Mouse (Mus musculus): Measurements from ENCODE around the gene Nnmt. TPM values are rescaled to one million over a fixed set of nuclear protein-coding genes. Genes with fewer than 3 reads are reported as not detected.

Nnmt gene
- polyA plus RNA-seq, 1 experiment, result 5.1 TPM

GRCm38 (mm10) chr9:48647648-48648284, 42.8 kb upstream of the Nnmt start:
- TF ChIP-seq POLR2A (IDR thresholded peaks at IDR 0.05; ENCODE audit: borderline replicate concordance, extremely low read depth, low read depth, low read length) (no peak), CTCF (IDR thresholded peaks at IDR 0.05; ENCODE audit: insufficient read depth, low read length) (no peak)
- peaks cover 18% of the 10 kb centered on the region for H3K4me1 ChIP-seq (ENCODE audit: control insufficient read depth, insufficient read depth, low read length)
- WGBS, result 65% methylated on average over 10 of the region's 10 CpGs
- peak overlapping the region; percentile 18 for H3K4me3 ChIP-seq (replicated peaks; ENCODE audit: extremely low read depth, low read depth, low read length)
- DNase-seq, result peak; percentile 25

GRCm38 (mm10) chr9:48646781-48647647, 42.1 kb upstream of the Nnmt start:
- H3K4me1 ChIP-seq (ENCODE audit: control insufficient read depth, insufficient read depth, low read length), result peaks cover 18% of the 10 kb centered on the region
- 59% methylated on average over 16 of the region's 16 CpGs for WGBS
- H3K4me3 ChIP-seq (replicated peaks; ENCODE audit: extremely low read depth, low read depth, low read length), result peak overlapping the region; percentile 6
- peak; percentile 17 for DNase-seq
- TF ChIP-seq CTCF (IDR thresholded peaks at IDR 0.05; ENCODE audit: insufficient read depth, low read length) (no peak), POLR2A (IDR thresholded peaks at IDR 0.05; ENCODE audit: borderline replicate concordance, extremely low read depth, low read depth, low read length) (no peak)

- TF ChIP-seq POLR2A (IDR thresholded peaks at IDR 0.05; ENCODE audit: borderline replicate concordance, extremely low read depth, low read depth, low read length) (no peak), CTCF (IDR thresholded peaks at IDR 0.05; ENCODE audit: insufficient read depth, low read length) (peak; percentile 85)
- peaks cover 18% of the 10 kb centered on the region for H3K4me1 ChIP-seq (ENCODE audit: control insufficient read depth, insufficient read depth, low read length)
- no peak overlapping the region for H3K4me3 ChIP-seq (replicated peaks; ENCODE audit: extremely low read depth, low read depth, low read length)
- 19% methylated on average over 4 of the region's 4 CpGs for WGBS
- peak; percentile 67 for DNase-seq
These were observed 41.3 kb upstream of the Nnmt start for GRCm38 (mm10) chr9:48646251-48646650.

- Histone ChIP-seq H3K4me3 (replicated peaks; ENCODE audit: extremely low read depth, low read depth, low read length) (no peak overlapping the region), H3K4me1 (ENCODE audit: control insufficient read depth, insufficient read depth, low read length) (peaks cover 18% of the 10 kb centered on the region)
- DNase-seq, result no peak
- 52% methylated on average over 4 of the region's 4 CpGs for WGBS
- no peak for TF ChIP-seq CTCF (IDR thresholded peaks at IDR 0.05; ENCODE audit: insufficient read depth, low read length)
- 0 out of 2 replicates have a peak, but pooled peaks have one; percentile 26 for TF ChIP-seq POLR2A (IDR thresholded peaks at IDR 0.05; ENCODE audit: borderline replicate concordance, extremely low read depth, low read depth, low read length)
These were observed 40.7 kb upstream of the Nnmt start for GRCm38 (mm10) chr9:48645648-48646126.

- H3K4me1 ChIP-seq (ENCODE audit: control insufficient read depth, insufficient read depth, low read length), result peaks cover 14% of the 10 kb centered on the region
- no peak overlapping the region for H3K4me3 ChIP-seq (replicated peaks; ENCODE audit: extremely low read depth, low read depth, low read length)
- WGBS, result 47% methylated on average over 13 of the region's 13 CpGs
- peak; percentile 16; the same call in 1 of the 2 replicates for TF ChIP-seq POLR2A (IDR thresholded peaks at IDR 0.05; ENCODE audit: borderline replicate concordance, extremely low read depth, low read depth, low read length)
- peak; percentile 69 for TF ChIP-seq CTCF (IDR thresholded peaks at IDR 0.05; ENCODE audit: insufficient read depth, low read length)
- DNase-seq, result peak; percentile 31
These were observed 40.1 kb upstream of the Nnmt start for GRCm38 (mm10) chr9:48644926-48645647.

GRCm38 (mm10) chr9:48644376-48644775, 39.4 kb upstream of the Nnmt start:
- no peak for TF ChIP-seq POLR2A (IDR thresholded peaks at IDR 0.05; ENCODE audit: borderline replicate concordance, extremely low read depth, low read depth, low read length)
- no peak for TF ChIP-seq CTCF (IDR thresholded peaks at IDR 0.05; ENCODE audit: insufficient read depth, low read length)
- Histone ChIP-seq H3K4me1 (ENCODE audit: control insufficient read depth, insufficient read depth, low read length) (peaks cover 12% of the 10 kb centered on the region), H3K4me3 (replicated peaks; ENCODE audit: extremely low read depth, low read depth, low read length) (no peak overlapping the region)
- WGBS, result 83% methylated on average over 3 of the region's 3 CpGs
- peak; percentile 1 for DNase-seq

GRCm38 (mm10) chr9:48641636-48642035, 36.7 kb upstream of the Nnmt start:
- DNase-seq, result no peak
- Histone ChIP-seq H3K4me3 (replicated peaks; ENCODE audit: extremely low read depth, low read depth, low read length) (no peak overlapping the region), H3K4me1 (ENCODE audit: control insufficient read depth, insufficient read depth, low read length) (peaks cover 11% of the 10 kb centered on the region)
- TF ChIP-seq CTCF (IDR thresholded peaks at IDR 0.05; ENCODE audit: insufficient read depth, low read length) (no peak), POLR2A (IDR thresholded peaks at IDR 0.05; ENCODE audit: borderline replicate concordance, extremely low read depth, low read depth, low read length) (no peak)
- 86% methylated on average over 8 of the region's 8 CpGs for WGBS

- TF ChIP-seq POLR2A (IDR thresholded peaks at IDR 0.05; ENCODE audit: borderline replicate concordance, extremely low read depth, low read depth, low read length), result no peak
- TF ChIP-seq CTCF (IDR thresholded peaks at IDR 0.05; ENCODE audit: insufficient read depth, low read length), result no peak
- H3K4me1 ChIP-seq (ENCODE audit: control insufficient read depth, insufficient read depth, low read length), result peaks cover 5% of the 10 kb centered on the region; the same call in 1 of the 2 replicates
- WGBS, result 64% methylated on average over 8 of the region's 8 CpGs
- no peak for DNase-seq
- H3K4me3 ChIP-seq (replicated peaks; ENCODE audit: extremely low read depth, low read depth, low read length), result no peak overlapping the region
These were observed 35.9 kb upstream of the Nnmt start for GRCm38 (mm10) chr9:48640881-48641280.
